Mouse (Mus musculus) neural tube, embryonic 11.5 days (tissue): ENCODE data around the gene Ugt1a10. TPM values are rescaled to one million over a fixed set of nuclear protein-coding genes. Genes with fewer than 3 reads are reported as not detected.

Experiments
- ATAC-seq: fragments of 200-750 bp; cut with Nextera tagmentation; 2 replicates; pipeline ENCODE4 v1.8.0; 2017; ENCODE audit warnings: moderate number of reproducible peaks, mild to moderate bottlenecking, moderate TSS enrichment, moderate library complexity; ENCODE audit not compliant: insufficient read depth, low FRiP score, low TSS enrichment
- DNase-seq: peaks from one replicate; pipeline ENCODE4 v3.0.0-alpha.2; 2015; ENCODE audit warnings: low spot score
- H3K27ac ChIP-seq: fragments of 300-500 bp; sonication (generic); 2 replicates; pipeline ENCODE4 v1.5.1; 2014; ENCODE audit warnings: low read depth, mild to moderate bottlenecking, low read length
- H3K27me3 ChIP-seq: fragments of 300-500 bp; sonication (generic); 2 replicates; pipeline ENCODE4 v1.6.1; 2014; ENCODE audit warnings: mild to moderate bottlenecking, low read length, mixed read lengths; ENCODE audit not compliant: control insufficient read depth, insufficient read depth
- H3K36me3 ChIP-seq: fragments of 300-500 bp; sonication (generic); 2 replicates; pipeline ENCODE4 v1.6.1; 2014; ENCODE audit warnings: mild to moderate bottlenecking, low read length, moderate library complexity, mixed read lengths; ENCODE audit not compliant: control insufficient read depth, insufficient read depth
- H3K4me1 ChIP-seq: fragments of 300-500 bp; sonication (generic); 2 replicates; pipeline ENCODE4 v1.6.1; 2014; ENCODE audit warnings: low read length, mixed read lengths; ENCODE audit not compliant: control insufficient read depth, insufficient read depth
- H3K4me2 ChIP-seq: fragments of 300-500 bp; sonication (generic); 2 replicates; pipeline ENCODE4 v1.6.1; 2014; ENCODE audit warnings: low read depth, mild to moderate bottlenecking, moderate library complexity
- H3K4me3 ChIP-seq: fragments of 300-500 bp; sonication (generic); 2 replicates; pipeline ENCODE4 v1.5.1; 2014; ENCODE audit warnings: low read depth, low read length
- H3K9ac ChIP-seq: fragments of 300-500 bp; sonication (generic); 2 replicates; pipeline ENCODE4 v1.6.1; 2014; ENCODE audit warnings: mild to moderate bottlenecking, low read length
- H3K9me3 ChIP-seq: fragments of 300-500 bp; sonication (generic); 2 replicates; pipeline ENCODE4 v1.6.1; 2016; ENCODE audit warnings: low read length; ENCODE audit not compliant: control insufficient read depth
- WGBS: fragments of 180-500 bp; shearing (Covaris S2); extraction: QIAGEN DNeasy Blood & Tissue Kit; methylation state at CpG from one replicate; pipeline ENCODE4 v1.1.7; 2014; 5-methylcytosine and 5-hydroxymethylcytosine counted together
- polyA plus RNA-seq: library from polyadenylated mRNA; unstranded; fragments of >200 nt; fragmentation: Nextera tagmentation; extraction: Ambion mirVana; gene quantifications from 2 replicates; pipeline ENCODE4 v1.2.1, GENCODE M21; 2014

Ugt1a10 gene
- polyA plus RNA-seq, 1 experiment from 2014 or later = not detected

DNA sequence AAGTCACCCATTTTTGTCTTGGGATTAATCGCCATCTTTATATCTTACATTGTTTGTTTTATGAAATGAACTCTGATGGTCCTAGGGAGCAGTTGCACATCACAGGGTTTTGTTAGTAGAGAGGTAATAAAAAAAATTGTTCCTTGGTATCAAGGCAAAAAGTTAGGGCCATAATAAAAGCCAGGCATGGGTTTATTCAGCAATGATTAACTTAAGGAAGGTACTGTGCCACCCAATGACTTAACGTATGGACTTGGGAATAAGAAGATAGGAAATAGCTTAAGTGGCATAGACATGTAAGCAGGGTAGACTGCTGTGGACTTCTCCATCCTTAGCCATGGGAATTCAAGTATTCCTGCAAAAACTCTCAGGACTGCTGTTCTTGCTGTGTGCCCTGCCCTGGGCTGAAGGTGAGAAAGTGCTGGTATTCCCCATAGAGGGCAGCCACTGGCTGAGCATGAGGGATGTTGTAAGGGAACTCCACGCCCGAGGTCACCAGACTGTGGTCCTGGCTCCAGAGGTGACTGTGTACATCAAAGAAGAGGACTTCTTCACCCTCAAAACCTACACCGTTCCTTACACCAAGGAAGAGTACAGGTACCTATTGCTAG lies 131.2 kb downstream of the Ugt1a10 start:
- DNase-seq (no peak), ATAC-seq (no peak)
- Histone ChIP-seq H3K4me3 (no peak overlapping the region), H3K4me2 (no peak overlapping the region), H3K27ac (no peak overlapping the region), H3K27me3 (no peaks in the 10 kb centered on the region), H3K9ac (no peak overlapping the region), H3K4me1 (no peaks in the 10 kb centered on the region), H3K36me3 (no peaks in the 10 kb centered on the region), H3K9me3 (no peaks in the 10 kb centered on the region)
- 89% methylated on average over 5 of the region's 5 CpGs for WGBS

DNA sequence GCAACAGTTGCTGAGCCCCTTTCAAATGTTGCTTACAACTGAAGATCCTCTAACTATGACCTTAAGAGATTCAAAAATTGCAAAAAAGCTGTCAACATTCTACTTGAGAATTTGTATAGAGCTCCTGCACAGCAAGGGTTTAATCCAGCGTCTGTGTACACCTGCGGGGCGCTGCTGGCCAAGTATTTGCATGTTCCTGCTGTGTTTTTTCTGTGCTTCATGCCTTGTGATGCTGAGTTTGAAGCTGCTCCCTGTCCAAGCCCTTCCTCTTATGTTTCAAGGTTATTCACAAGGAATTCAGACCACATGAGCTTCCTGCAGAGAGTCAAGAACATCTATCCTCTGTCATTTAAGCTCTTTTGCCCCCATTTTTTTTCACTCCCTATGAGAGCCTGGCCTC lies 136.9 kb downstream of the Ugt1a10 start:
- H3K27me3 ChIP-seq = no peaks in the 10 kb centered on the region
- no peak overlapping the region for H3K9ac ChIP-seq
- no peak for ATAC-seq
- H3K36me3 ChIP-seq = no peaks in the 10 kb centered on the region
- 78% methylated on average over 3 of the region's 3 CpGs for WGBS
- no peaks in the 10 kb centered on the region for H3K9me3 ChIP-seq
- no peak overlapping the region for H3K27ac ChIP-seq
- no peaks in the 10 kb centered on the region for H3K4me1 ChIP-seq
- H3K4me3 ChIP-seq = no peak overlapping the region
- no peak for DNase-seq
- H3K4me2 ChIP-seq = no peak overlapping the region

DNA sequence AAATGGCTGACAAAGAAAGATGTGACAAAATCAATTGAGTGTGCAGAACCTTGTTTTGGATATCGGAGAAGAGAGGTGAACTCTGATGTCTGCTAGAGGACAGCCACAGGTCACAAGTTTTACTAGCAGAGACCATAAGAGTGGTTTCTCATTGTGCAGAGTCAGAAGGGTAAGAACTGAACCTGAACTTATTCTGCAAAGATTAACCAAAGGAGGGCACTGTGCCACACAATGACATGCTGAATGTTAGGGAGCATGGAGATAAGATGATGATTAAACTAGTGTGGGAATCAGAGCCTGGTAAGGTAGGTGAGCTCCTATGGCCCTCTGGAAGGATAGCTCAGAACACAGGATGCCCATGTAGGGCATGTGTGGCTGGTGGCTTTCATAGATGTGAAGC lies 140.5 kb downstream of the Ugt1a10 start:
- no peak for DNase-seq
- ATAC-seq = no peak
- 83% methylated on average over 1 of the region's 1 CpGs for WGBS
- H3K4me1 ChIP-seq = no peaks in the 10 kb centered on the region
- no peak overlapping the region for H3K4me2 ChIP-seq
- no peak overlapping the region for H3K9ac ChIP-seq
- H3K27me3 ChIP-seq = no peaks in the 10 kb centered on the region
- H3K9me3 ChIP-seq = no peaks in the 10 kb centered on the region
- no peaks in the 10 kb centered on the region for H3K36me3 ChIP-seq
- H3K4me3 ChIP-seq = no peak overlapping the region
- H3K27ac ChIP-seq = no peak overlapping the region

DNA sequence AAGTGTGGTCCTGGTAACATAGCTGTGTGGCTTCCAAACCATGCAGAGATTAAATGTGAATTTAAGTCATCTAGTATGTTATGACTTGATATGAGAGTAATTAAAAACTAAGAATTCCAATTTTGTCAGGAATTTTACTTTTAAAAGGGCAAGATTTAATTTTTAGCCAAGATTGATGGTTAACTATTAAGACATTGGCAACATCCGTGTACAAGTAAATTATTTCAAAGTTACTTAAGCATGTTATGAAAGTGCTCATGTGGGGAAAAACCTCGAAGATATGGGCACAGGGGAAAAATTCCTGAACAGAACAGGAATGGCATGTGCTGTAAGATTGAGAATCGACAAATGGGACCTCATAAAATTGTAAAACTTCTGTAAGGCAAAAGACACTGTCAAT lies 142.3 kb downstream of the Ugt1a10 start:
- no peaks in the 10 kb centered on the region for H3K36me3 ChIP-seq
- no peak for ATAC-seq

DNA sequence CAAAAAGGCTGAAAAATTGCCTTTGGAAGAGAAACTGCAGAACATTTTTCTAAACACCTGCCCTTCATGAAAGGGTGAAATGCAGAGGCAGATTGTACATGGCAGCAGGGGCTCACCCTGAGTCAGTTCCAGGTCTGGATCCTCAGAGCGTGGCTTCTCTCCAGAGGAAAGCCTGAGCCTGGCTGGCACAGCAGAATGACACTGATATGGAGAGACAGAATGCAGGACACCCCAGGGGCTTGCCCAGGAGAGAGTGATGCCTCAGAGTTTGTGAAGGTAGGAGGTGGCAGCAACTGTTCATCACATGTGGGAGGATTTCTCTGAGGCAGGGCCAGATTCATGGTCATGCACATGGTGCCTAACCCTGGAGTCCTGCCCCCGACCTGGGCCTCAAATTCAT lies 144.8 kb downstream of the Ugt1a10 start:
- DNase-seq (no peak), ATAC-seq (no peak)
- no peak overlapping the region for H3K27ac ChIP-seq
- no peaks in the 10 kb centered on the region for H3K27me3 ChIP-seq
- H3K4me1 ChIP-seq = no peaks in the 10 kb centered on the region
- H3K4me3 ChIP-seq = no peak overlapping the region
- no peaks in the 10 kb centered on the region for H3K9me3 ChIP-seq
- H3K9ac ChIP-seq = no peak overlapping the region
- WGBS = 88% methylated on average over 2 of the region's 2 CpGs
- H3K36me3 ChIP-seq = no peaks in the 10 kb centered on the region
- H3K4me2 ChIP-seq = no peak overlapping the region

More for the DNA sequence above, 142.3 kb downstream of the Ugt1a10 start:
- 83% methylated on average over 3 of the region's 3 CpGs for WGBS
- Histone ChIP-seq H3K27me3 (no peaks in the 10 kb centered on the region), H3K9me3 (no peaks in the 10 kb centered on the region), H3K4me1 (no peaks in the 10 kb centered on the region), H3K4me2 (no peak overlapping the region), H3K27ac (no peak overlapping the region), H3K9ac (no peak overlapping the region), H3K4me3 (no peak overlapping the region)
- no peak for DNase-seq

DNA sequence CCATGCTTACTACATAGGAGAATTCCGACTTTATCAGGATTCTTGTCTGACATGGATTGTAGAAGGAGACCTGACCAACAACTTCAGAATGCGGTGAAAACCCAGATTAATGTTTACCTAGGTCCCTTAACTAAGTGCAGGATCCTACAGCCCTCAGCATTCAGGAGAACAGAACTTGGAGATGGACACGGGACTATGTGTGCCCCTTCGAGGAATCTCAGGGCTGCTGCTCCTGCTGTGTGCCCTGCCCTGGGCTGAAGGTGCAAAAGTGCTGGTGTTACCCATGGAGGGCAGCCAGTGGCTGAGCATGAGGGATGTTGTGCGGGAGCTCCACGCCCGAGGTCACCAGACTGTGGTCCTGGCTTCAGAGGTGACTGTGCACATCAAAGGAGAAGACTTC lies 145.3 kb downstream of the Ugt1a10 start, which contains the start of gene Ugt1a2:
Gene Ugt1a2, plus strand, starts transcription at position 146 of the 400 bp plus-strand sequence.
- H3K27ac ChIP-seq = no peak within 1 kb of the TSS
- no peak within 1 kb of the TSS for H3K9ac ChIP-seq
- ATAC-seq = no peak
- H3K4me3 ChIP-seq = no peak within 1 kb of the TSS
- no peaks in the 10 kb centered on the region for H3K36me3 ChIP-seq
- WGBS = 80% methylated on average over 7 of the region's 7 CpGs
- H3K4me1 ChIP-seq = no peaks in the 10 kb centered on the region
- no peaks in the 10 kb centered on the region for H3K27me3 ChIP-seq
- no peak for DNase-seq
- no peaks in the 10 kb centered on the region for H3K9me3 ChIP-seq
- H3K4me2 ChIP-seq = no peak within 1 kb of the TSS

DNA sequence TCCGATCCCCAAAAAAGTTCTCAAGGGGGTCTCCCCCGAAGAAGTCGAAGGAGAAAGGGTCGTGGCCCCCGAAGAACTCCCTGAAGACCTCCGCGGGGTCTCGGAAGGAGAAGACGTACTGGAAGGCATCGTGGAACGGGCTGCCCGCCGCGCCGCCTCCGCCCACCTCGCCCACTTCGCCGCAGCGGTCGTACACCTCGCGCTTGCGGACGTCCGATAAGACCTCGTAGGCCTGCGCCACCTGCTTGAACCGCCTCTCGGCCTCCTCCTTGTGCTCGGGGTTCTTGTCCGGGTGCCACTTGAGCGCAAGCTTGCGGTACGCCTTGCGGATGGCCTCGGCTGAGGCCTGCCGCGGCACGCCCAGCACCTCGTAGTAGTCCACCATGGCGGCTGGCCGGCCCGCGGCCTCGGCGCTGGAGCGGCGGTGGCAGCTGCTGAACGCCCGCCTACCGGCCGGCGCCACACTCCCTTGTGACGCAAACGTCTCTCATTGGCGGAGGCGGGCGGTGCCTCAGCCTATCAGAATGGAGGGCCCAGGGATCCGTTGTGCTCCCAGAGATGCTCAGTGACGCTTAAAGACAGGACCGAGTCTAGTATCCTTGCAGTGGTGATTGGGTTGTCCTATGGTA lies 150.2 kb downstream of the Ugt1a10 start, which contains the start of gene Dnajb3:
Gene Dnajb3, minus strand, starts transcription at position 489 of the 629 bp plus-strand sequence.
- peak within 1 kb of the TSS; percentile 40 for H3K4me3 ChIP-seq
- WGBS = 6% methylated on average over 62 of the region's 62 CpGs
- H3K36me3 ChIP-seq = no peaks in the 10 kb centered on the region
- H3K9ac ChIP-seq = peak within 1 kb of the TSS; percentile 81
- H3K4me1 ChIP-seq = no peaks in the 10 kb centered on the region; the same call in 1 of the 2 replicates
- peak; percentile 93 for DNase-seq
- H3K27me3 ChIP-seq = no peaks in the 10 kb centered on the region
- H3K27ac ChIP-seq = 0 out of 2 replicates have a peak within 1 kb of the TSS, but pooled peaks have one; percentile 14
- peak within 1 kb of the TSS; percentile 73 for H3K4me2 ChIP-seq
- H3K9me3 ChIP-seq = no peaks in the 10 kb centered on the region
- ATAC-seq = peak; percentile 100

DNA sequence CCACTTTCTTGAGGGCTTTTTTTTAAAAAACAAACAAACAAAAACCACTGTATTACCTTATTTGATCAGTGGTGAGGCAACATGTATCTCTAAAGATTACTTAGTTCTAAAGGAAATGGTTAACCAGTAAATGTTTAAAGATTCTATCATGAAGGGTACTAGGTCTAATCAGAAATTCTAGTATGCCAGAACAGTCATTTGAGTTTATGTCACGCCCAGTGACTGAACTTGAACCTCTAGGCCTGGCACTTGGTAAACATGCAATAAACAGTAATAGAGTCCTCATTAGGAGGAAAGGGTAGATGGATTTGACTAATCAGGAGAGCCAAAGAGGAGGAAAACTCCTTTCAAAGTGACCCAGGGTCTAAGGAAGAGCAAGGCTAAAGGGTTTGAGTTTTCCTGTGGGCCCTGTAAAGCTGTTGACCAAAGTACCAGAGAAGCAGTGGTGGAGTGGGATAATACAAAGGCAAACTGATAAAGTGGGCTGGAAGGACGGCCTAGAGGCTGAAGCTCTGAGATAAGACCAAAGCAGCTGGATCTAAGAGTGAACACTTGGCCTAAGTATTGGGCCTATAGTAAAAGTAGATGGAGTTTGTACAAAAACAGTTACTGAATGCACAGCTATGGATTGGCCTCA lies 151.8 kb downstream of the Ugt1a10 start:
- no peak overlapping the region for H3K4me3 ChIP-seq
- H3K9me3 ChIP-seq = peaks cover 8% of the 10 kb centered on the region
- H3K4me1 ChIP-seq = no peaks in the 10 kb centered on the region; the same call in 1 of the 2 replicates
- ATAC-seq (no peak), DNase-seq (no peak)
- H3K9ac ChIP-seq = no peak overlapping the region
- 77% methylated on average over 2 of the region's 2 CpGs for WGBS
- H3K27me3 ChIP-seq = no peaks in the 10 kb centered on the region
- no peak overlapping the region for H3K4me2 ChIP-seq
- H3K27ac ChIP-seq = no peak overlapping the region
- H3K36me3 ChIP-seq = no peaks in the 10 kb centered on the region
